Mouse (Mus musculus) midbrain, embryonic 12.5 days (tissue): ENCODE data around the gene Slc12a1. TPM values are rescaled to one million over a fixed set of nuclear protein-coding genes. Genes with fewer than 3 reads are reported as not detected.

Experiments
- ATAC-seq: fragments of 200-750 bp; cut with Nextera tagmentation; 2 replicates; pipeline ENCODE4 v1.8.0; 2017; ENCODE audit warnings: low read depth, moderate TSS enrichment, moderate library complexity; ENCODE audit not compliant: low FRiP score
- H3K27ac ChIP-seq: fragments of 300-500 bp; sonication (generic); replicated peaks from 2 replicates; pipeline ENCODE4 v1.5.1; 2016; ENCODE audit warnings: mild to moderate bottlenecking
- H3K27me3 ChIP-seq: fragments of 300-500 bp; sonication (generic); 2 replicates; pipeline ENCODE4 v1.6.1; 2016; ENCODE audit warnings: mild to moderate bottlenecking
- H3K36me3 ChIP-seq: fragments of 300-500 bp; sonication (generic); 2 replicates; pipeline ENCODE4 v1.6.1; 2016
- H3K4me1 ChIP-seq: fragments of 300-500 bp; sonication (generic); 2 replicates; pipeline ENCODE4 v1.6.1; 2016
- H3K4me2 ChIP-seq: fragments of 300-500 bp; sonication (generic); replicated peaks from 2 replicates; pipeline ENCODE4 v1.6.1; 2016; ENCODE audit warnings: mild to moderate bottlenecking, moderate library complexity
- H3K4me3 ChIP-seq: fragments of 300-500 bp; sonication (generic); 2 replicates; pipeline ENCODE4 v1.5.1; 2016; ENCODE audit warnings: mild to moderate bottlenecking
- H3K9ac ChIP-seq: fragments of 300-500 bp; sonication (generic); replicated peaks from 2 replicates; pipeline ENCODE4 v1.6.1; 2016; ENCODE audit warnings: mild to moderate bottlenecking, moderate library complexity
- H3K9me3 ChIP-seq: fragments of 300-500 bp; sonication (generic); 2 replicates; pipeline ENCODE4 v1.6.1; 2016; ENCODE audit warnings: mild to moderate bottlenecking
- WGBS: fragments of 180-500 bp; shearing (Covaris S2); methylation state at CpG from one replicate; pipeline ENCODE4 v1.1.7; 2016; 5-methylcytosine and 5-hydroxymethylcytosine counted together
- polyA plus RNA-seq: library from polyadenylated mRNA; unstranded; fragments of >200 nt; fragmentation: Nextera tagmentation; extraction: Ambion mirVana; gene quantifications from 2 replicates; pipeline ENCODE4 v1.2.1, GENCODE M21; 2016

Slc12a1 gene
- polyA plus RNA-seq, 1 experiment from 2014 or later = not detected

DNA sequence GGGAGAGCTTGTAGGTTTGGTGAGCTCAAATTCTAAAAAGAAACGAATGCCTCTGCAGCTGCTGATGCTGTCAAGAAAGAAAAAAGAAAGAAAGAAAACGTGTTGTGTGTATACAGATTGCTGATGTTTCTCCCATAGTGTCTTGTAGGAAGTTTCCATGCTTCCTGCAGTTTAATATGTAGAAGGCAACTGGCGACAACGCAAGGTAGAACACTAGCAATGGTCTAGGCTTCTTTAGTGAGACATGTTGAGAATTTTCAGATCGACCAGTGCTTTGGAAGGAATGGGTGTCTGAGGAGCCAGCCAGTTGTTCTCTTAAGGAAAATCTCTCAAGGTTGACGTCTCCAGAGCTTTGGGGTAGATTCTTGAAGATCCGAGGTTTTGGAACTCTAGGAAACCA is 15.5 kb upstream of the Slc12a1 start:
- Histone ChIP-seq H3K4me2 (peak overlapping the region; percentile 73), H3K27ac (no peak overlapping the region), H3K4me3 (peak overlapping the region; percentile 44), H3K4me1 (peaks cover 15% of the 10 kb centered on the region), H3K9me3 (no peaks in the 10 kb centered on the region), H3K36me3 (no peaks in the 10 kb centered on the region), H3K27me3 (no peaks in the 10 kb centered on the region), H3K9ac (no peak overlapping the region; the same call in 1 of the 2 replicates)
- no peak for ATAC-seq
- WGBS = 26% methylated on average over 7 of the region's 7 CpGs

DNA sequence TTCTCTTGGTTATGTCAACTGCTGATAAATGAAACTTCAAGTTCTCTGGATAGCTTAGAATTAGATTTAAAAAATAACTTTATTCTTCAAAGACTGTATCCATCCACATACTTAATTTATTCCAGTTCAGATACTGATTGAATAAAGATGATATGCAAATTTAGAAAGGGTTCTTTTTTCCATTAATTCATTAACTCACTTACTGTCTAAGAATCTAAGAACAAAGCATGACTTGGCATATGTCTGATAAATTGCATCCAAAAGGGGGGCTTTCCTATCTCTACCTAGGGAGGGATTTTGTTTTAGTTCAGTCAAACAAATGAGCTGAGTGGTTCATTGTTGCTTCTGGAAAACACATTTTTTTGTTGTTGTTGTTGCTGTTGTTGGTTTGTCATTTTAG is 10.0 kb upstream of the Slc12a1 start:
- Histone ChIP-seq H3K4me3 (no peak overlapping the region), H3K36me3 (no peaks in the 10 kb centered on the region), H3K9me3 (no peaks in the 10 kb centered on the region), H3K4me2 (no peak overlapping the region), H3K27me3 (no peaks in the 10 kb centered on the region), H3K27ac (no peak overlapping the region), H3K9ac (no peak overlapping the region), H3K4me1 (no peaks in the 10 kb centered on the region)
- no peak for ATAC-seq

DNA sequence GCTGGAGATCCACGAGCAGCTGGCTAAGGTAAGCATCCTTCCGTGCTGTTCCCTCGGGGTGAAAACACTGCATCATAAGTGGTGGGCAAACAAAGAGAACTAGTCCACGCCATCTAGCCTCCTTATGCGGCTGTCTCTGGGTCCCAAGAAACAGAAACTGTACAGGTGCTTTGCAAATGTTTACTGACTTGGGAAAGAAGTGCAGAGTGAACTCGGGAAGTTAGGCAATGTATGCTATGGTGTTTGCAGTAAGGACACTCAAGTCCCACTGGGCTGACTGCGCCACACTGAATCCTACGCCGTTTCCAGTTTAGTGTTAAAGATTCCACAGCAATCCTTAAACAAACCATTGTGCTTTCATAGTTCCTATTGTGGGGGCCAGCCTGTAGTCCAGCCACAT is 2.0 kb downstream of the Slc12a1 start:
- 80% methylated on average over 9 of the region's 9 CpGs for WGBS
- Histone ChIP-seq H3K9ac (no peak overlapping the region), H3K4me2 (no peak overlapping the region), H3K4me1 (no peaks in the 10 kb centered on the region), H3K4me3 (no peak overlapping the region), H3K36me3 (no peaks in the 10 kb centered on the region), H3K27me3 (no peaks in the 10 kb centered on the region), H3K27ac (no peak overlapping the region), H3K9me3 (no peaks in the 10 kb centered on the region)
- no peak for ATAC-seq

DNA sequence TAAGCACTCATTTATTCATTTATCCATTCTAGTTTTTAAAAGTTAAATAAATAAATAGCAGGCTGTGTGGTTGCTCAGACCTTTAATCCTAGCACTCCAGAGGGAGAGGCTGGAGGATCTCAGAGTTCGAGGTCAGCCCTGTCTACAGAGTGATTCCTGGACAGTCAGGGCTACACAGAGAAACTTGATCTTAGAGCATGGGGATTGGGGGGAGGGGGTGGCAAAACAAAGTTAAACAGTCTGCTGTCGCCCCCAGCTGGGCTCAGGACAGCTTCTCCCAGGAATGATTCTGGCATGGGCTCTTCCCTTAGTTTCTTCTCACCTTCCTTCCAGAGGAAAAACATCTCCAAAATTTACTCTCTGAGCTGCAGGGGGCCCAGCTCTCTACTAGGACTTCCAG is 3.2 kb downstream of the Slc12a1 start:
- Histone ChIP-seq H3K36me3 (no peaks in the 10 kb centered on the region), H3K27me3 (no peaks in the 10 kb centered on the region), H3K4me3 (no peak overlapping the region), H3K4me2 (no peak overlapping the region), H3K4me1 (no peaks in the 10 kb centered on the region), H3K9me3 (no peaks in the 10 kb centered on the region), H3K9ac (no peak overlapping the region), H3K27ac (no peak overlapping the region)
- no peak for ATAC-seq
- WGBS = 31% methylated on average over 2 of the region's 2 CpGs

DNA sequence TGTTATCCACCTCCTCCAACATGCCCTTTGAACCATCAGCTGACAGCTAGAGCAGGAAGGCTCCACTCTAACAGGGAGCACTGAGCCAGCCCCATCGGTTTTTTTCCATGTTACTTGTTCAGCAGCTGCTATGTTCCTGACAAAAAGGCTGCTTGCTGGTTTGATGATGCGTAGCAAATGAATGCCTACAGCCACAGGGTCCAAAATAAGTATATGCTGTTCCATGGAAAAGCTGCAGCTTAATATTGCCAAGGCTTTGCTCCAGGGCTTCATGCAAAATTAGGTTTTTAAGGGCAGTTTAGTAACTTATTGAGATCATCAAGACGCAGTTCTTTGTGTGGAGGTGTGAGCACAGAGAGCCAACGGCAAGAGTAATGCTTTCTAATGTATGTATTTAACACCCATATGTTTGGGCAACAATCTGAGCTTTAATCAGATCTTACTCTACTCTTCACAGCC is 9.7 kb downstream of the Slc12a1 start:
- no peak for ATAC-seq
- Histone ChIP-seq H3K4me2 (no peak overlapping the region), H3K27me3 (no peaks in the 10 kb centered on the region), H3K9me3 (no peaks in the 10 kb centered on the region), H3K9ac (no peak overlapping the region), H3K36me3 (no peaks in the 10 kb centered on the region), H3K27ac (no peak overlapping the region), H3K4me3 (no peak overlapping the region), H3K4me1 (no peaks in the 10 kb centered on the region)
- 67% methylated on average over 4 of the region's 4 CpGs for WGBS

DNA sequence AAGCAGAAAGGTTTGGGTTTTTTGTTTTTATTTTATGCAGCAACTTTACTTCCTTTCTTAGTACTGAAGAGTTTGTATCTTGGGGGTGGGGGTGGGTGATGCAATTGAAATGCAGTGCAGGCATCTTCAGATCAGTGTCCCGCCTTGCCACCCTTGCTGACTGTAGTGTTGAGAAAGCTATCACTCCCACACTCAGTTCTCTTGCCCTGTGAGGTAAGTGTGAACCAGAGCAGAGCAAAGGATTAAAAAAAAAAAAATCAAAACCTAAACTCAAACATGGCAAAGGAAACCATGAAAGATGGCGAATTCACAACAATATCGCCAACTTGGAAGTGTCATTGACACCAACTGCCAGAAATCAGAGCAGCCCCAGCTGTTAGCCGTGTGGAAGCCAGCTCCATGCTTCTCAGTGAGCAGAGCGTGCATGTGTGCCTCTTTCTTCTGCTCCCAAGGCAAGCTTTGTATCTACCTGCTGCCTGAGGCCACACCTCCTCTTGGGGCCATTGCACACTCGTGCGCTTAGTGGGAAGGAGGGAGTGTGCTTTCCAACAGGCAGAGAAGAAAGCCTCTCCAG is 26.0 kb downstream of the Slc12a1 start:
- Histone ChIP-seq H3K27ac (no peak overlapping the region), H3K9me3 (no peaks in the 10 kb centered on the region), H3K4me1 (no peaks in the 10 kb centered on the region), H3K9ac (no peak overlapping the region), H3K36me3 (no peaks in the 10 kb centered on the region), H3K27me3 (no peaks in the 10 kb centered on the region), H3K4me3 (no peak overlapping the region), H3K4me2 (no peak overlapping the region)
- WGBS = 87% methylated on average over 7 of the region's 7 CpGs
- no peak for ATAC-seq

DNA sequence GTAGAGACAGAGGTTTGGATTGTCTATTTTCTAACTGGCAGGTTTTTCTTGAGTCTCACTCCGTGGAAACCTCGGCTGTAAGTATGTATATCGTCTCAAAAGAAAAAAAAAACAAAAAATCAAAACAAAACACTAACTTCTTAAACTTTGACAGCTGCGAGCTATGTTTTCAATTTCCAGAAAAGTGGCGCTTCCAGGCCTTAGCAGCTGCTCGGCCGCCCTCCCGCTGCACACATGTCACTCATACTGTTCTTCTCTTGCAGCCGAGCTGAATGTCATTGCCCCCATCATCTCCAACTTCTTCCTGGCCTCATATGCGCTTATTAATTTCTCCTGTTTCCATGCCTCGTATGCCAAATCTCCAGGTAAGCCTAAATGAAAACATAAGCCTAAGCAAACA is 35.6 kb downstream of the Slc12a1 start:
- Histone ChIP-seq H3K4me3 (no peak overlapping the region), H3K4me2 (no peak overlapping the region), H3K36me3 (no peaks in the 10 kb centered on the region), H3K9ac (no peak overlapping the region), H3K4me1 (no peaks in the 10 kb centered on the region), H3K27me3 (0 out of 2 replicates have a peak, but pooled peaks cover 3% of the 10 kb centered on the region), H3K27ac (no peak overlapping the region), H3K9me3 (no peaks in the 10 kb centered on the region)
- no peak for ATAC-seq
- WGBS = 72% methylated on average over 11 of the region's 11 CpGs

DNA sequence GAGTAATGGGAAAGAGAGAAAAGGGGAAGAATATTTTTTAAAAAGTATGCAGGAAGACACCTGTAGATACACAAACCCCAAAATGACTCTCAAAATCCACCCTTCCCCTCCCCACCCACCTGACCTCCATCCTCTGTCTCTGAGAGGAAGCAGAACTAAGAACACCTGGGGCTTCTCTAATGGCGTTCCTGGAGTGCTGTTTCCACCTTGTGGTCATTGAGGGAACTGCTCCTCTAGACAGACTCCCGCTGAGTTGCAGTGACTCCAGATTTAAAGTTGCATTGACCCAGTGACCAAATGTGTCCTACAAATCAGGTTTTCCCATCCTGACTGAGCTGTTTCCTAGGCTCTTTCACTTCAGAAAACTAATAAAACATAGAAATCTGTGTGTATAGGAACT is 36.9 kb downstream of the Slc12a1 start:
- H3K9ac ChIP-seq = no peak overlapping the region
- H3K4me1 ChIP-seq = no peaks in the 10 kb centered on the region
- H3K4me2 ChIP-seq = no peak overlapping the region
- no peaks in the 10 kb centered on the region for H3K9me3 ChIP-seq
- no peak overlapping the region for H3K27ac ChIP-seq
- no peak for ATAC-seq
- H3K36me3 ChIP-seq = no peaks in the 10 kb centered on the region
- 4% methylated on average over 2 of the region's 2 CpGs for WGBS
- 0 out of 2 replicates have a peak, but pooled peaks cover 3% of the 10 kb centered on the region for H3K27me3 ChIP-seq
- no peak overlapping the region for H3K4me3 ChIP-seq

DNA sequence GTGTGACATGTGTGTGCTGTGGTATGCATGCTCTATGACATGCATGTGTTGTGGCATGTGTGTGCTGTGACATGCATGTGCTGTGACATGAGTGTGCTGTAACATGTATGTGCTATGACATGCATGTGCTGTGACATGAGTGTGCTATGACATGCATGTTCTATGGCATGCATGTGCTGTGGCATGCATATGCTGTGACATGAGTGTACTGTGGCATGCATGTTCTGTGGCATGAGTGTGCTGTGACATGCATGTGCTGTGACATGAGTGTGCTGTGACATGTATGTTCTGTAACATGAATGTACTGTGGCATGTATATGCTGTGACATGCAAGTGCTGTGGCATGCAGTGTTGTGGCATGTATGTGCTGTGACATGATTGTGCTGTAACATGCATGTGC is 40.6 kb downstream of the Slc12a1 start:
- Histone ChIP-seq H3K4me1 (no peaks in the 10 kb centered on the region), H3K27ac (no peak overlapping the region), H3K4me3 (no peak overlapping the region), H3K4me2 (no peak overlapping the region), H3K27me3 (0 out of 2 replicates have a peak, but pooled peaks cover 3% of the 10 kb centered on the region), H3K36me3 (no peaks in the 10 kb centered on the region), H3K9me3 (no peaks in the 10 kb centered on the region), H3K9ac (no peak overlapping the region)
- ATAC-seq = no peak

DNA sequence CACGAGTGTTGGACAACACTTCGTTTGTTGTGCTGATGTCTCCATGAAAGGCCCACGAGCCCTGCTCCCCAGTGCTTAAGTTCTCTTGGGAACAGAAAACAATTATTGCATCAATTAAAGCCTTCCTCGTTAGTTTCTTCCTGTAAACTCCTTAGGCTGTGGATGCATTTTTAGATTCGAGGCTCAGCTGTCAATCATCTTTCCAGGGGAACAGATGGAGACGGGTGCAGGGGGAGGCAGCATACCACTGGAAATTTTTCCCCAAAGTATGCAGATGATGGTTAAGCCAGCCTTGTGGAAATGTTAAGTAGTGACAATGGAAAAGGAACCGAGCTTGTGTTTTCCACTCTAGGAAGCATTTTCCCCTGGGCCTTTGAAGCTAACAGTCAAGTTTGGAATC is 44.5 kb downstream of the Slc12a1 start:
- WGBS = 70% methylated on average over 7 of the region's 7 CpGs
- no peak for ATAC-seq
- no peak overlapping the region for H3K4me3 ChIP-seq
- no peak overlapping the region for H3K27ac ChIP-seq
- no peak overlapping the region for H3K4me2 ChIP-seq
- no peak overlapping the region for H3K9ac ChIP-seq
- no peaks in the 10 kb centered on the region for H3K36me3 ChIP-seq
- no peaks in the 10 kb centered on the region for H3K4me1 ChIP-seq
- H3K27me3 ChIP-seq = no peaks in the 10 kb centered on the region
- no peaks in the 10 kb centered on the region for H3K9me3 ChIP-seq

DNA sequence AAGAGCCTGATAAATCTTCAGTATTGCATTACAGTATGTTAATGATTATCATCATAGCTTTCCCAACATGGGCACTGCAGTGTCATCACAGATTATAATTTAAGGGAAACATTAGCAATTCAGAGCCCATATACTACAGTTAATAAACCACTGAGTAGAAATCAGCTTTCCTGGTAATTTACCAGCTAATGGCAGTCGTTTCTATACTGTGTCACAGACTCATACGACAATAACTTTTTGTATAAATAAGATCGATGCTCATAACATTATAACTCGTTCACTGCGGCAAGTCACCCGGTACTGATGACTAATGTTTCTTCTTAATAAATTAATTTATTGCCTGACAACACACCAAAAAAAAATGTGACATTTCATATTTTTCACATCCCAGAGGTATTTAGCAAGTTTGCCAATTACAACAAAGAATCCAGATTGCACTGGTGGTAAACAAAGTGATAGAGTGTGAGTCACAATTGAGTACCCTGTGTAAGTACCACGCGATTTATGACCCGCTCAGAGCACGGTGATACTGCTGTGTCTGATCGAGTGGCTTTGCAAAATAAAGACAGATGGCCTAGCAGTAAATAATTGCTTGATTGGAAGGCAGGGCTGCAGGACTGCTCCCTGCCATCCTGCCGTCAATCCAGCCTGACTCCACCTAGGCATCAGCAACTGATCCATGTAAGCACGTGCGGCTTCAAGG is 56.7 kb downstream of the Slc12a1 start:
- H3K9ac ChIP-seq = no peak overlapping the region
- no peak overlapping the region for H3K27ac ChIP-seq
- no peaks in the 10 kb centered on the region for H3K4me1 ChIP-seq
- no peaks in the 10 kb centered on the region for H3K9me3 ChIP-seq
- no peak overlapping the region for H3K4me3 ChIP-seq
- H3K4me2 ChIP-seq = no peak overlapping the region
- no peak for ATAC-seq
- no peaks in the 10 kb centered on the region for H3K36me3 ChIP-seq
- 80% methylated on average over 14 of the region's 14 CpGs for WGBS
- H3K27me3 ChIP-seq = no peaks in the 10 kb centered on the region

DNA sequence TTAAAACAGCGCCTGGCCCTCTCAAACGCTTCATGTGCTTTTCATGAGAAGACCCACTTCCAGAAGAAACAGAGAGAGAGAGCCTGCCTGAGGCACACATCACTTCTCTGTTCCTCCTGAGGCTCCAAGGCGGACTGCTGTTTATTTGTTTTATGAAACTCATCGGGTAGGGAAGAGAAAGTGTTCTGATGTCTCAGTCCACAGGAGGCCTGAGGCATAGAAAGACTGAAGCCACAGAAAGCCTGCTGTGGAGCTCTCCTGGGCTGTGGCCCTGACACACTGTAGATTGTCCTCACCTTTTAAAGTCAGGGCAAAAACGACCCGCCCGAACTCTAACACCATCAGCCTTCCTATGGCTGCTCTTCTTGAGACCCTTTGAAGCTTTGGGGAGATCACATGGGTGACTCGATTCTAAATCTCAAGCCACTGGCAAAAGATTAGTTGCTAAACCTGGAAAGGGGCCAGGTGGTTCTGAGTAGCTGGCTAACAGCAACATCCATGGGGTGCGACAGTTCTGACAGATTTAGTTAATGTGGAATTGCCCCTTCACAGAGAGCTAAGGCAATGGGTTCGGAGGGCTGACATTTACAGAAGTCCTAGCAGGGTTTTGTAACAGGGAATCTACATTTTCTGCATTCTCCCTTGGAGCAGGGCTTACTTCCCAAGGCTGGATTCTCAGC is 59.7 kb downstream of the Slc12a1 start:
- ATAC-seq = no peak
- Histone ChIP-seq H3K27me3 (no peaks in the 10 kb centered on the region), H3K9me3 (no peaks in the 10 kb centered on the region), H3K4me3 (no peak overlapping the region), H3K36me3 (no peaks in the 10 kb centered on the region), H3K4me1 (no peaks in the 10 kb centered on the region), H3K9ac (no peak overlapping the region), H3K4me2 (no peak overlapping the region), H3K27ac (no peak overlapping the region)
- WGBS = 70% methylated on average over 10 of the region's 10 CpGs
